Mouse (Mus musculus): ENCODE results near the gene Mrpl12. TPM values are rescaled to one million over a fixed set of nuclear protein-coding genes. Genes with fewer than 3 reads are reported as not detected.

The Mrpl12 gene
- total RNA-seq, 2 experiments from 2014 or later, result 116 to 122 TPM

GRCm38 (mm10) chr11:120467051-120467735, 17.2 kb upstream of the Mrpl12 start, which contains the start of gene Arl16:
Gene Arl16, minus strand, starts transcription at chr11:120467607.
- peak; percentile 85 to 93 for DNase-seq (ENCODE audit: low spot score in 2 of 2)

DNA sequence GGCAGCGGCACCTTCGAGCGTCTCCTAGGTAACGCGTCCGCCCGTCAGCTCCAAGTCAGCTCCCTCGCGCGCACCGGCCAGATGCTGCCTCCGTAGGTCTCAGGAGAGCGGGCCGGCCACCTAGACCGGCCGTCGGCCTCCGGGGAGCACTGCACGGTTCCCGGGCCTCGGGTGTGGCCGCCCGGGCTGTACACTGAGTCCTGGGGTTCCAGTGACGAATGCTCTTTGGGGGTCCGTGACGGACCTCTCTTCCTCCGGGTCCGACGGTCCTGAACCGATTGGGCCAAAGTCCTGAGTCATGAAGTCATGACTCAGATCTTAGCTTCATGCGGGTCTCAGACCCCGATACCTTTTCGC, 16.7 kb upstream of the Mrpl12 start:
- DNase-seq (ENCODE audit: low spot score in 2 of 2), result no peak

GRCm38 (mm10) chr11:120472052-120472451, 12.4 kb upstream of the Mrpl12 start:
- no peak for DNase-seq (ENCODE audit: low spot score in 2 of 2)

- no peak for DNase-seq (ENCODE audit: low spot score in 2 of 2)
These were observed 922 bp upstream of the Mrpl12 start for GRCm38 (mm10) chr11:120483448-120483934.

GRCm38 (mm10) chr11:120485251-120485650, 838 bp downstream of the Mrpl12 start:
- no peak for DNase-seq (ENCODE audit: low spot score in 2 of 2)

DNA sequence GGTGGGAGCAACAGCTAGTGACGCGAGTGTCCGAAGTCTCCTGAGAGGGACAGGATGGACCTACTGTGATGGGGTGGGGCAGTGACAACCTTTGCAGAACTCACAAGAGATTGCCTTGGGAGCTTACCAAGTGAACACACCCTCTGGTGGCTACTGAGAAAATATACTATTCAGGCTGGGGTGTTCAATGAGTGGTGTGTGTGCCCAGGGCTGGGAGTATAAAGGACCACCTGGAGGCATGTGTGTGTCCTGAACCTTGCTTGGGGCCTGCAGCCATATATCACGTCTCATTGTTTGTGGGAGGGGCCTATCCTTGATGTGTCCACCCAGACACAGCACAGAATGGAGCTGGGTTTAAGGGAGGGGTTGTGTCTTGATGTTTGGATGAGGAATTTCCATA, 4.1 kb downstream of the Mrpl12 start:
- DNase-seq (ENCODE audit: low spot score in 2 of 2), result no peak

GRCm38 (mm10) chr11:120489054-120489761, 4.8 kb downstream of the Mrpl12 start:
- peak in 1 of 2 experiments; percentile 62 for DNase-seq (ENCODE audit: low spot score in 2 of 2)

- no peak for DNase-seq (ENCODE audit: low spot score in 2 of 2)
These were observed 6.1 kb downstream of the Mrpl12 start for GRCm38 (mm10) chr11:120490291-120491046.

DNA sequence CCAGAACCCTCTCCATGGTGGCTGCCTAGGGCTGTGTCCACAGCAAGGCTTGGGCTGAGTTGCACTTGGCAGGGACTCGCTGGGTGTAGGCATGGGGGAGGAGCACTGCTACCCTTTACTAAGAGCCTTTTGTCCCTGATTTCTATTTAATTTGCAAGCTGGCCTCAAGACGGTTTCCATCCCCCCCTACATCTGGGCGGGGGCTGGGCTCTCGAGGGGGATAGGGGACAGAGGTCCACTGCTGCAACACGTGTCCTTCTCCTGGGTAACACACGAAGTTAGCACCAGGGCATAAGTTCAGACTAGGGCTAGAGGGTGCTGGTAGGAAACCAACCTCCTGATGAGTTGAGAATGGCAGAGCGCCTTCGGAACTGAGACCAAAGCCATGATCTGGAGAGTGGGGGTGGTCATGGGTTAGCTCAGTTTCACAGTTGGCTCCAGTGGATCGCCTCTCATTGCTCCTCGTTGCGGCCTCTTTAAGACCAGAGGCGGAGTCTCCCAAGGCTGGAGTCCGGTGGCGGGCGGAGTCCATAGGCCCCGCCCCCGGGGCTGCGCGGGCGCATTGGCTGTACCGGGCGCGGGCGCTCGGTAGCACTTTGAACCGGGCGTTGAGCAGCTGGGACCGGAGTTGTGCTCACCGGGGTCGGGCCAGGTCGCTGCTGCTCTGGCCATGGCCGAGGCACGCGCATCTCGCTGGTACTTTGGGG, 7.1 kb downstream of the Mrpl12 start, which contains the start of gene Slc25a10:
TSS of gene Slc25a10 (plus strand) at position 524 of the 707 bp plus-strand sequence.
- peak; percentile 76 to 90 for DNase-seq (ENCODE audit: low spot score in 2 of 2)

DNA sequence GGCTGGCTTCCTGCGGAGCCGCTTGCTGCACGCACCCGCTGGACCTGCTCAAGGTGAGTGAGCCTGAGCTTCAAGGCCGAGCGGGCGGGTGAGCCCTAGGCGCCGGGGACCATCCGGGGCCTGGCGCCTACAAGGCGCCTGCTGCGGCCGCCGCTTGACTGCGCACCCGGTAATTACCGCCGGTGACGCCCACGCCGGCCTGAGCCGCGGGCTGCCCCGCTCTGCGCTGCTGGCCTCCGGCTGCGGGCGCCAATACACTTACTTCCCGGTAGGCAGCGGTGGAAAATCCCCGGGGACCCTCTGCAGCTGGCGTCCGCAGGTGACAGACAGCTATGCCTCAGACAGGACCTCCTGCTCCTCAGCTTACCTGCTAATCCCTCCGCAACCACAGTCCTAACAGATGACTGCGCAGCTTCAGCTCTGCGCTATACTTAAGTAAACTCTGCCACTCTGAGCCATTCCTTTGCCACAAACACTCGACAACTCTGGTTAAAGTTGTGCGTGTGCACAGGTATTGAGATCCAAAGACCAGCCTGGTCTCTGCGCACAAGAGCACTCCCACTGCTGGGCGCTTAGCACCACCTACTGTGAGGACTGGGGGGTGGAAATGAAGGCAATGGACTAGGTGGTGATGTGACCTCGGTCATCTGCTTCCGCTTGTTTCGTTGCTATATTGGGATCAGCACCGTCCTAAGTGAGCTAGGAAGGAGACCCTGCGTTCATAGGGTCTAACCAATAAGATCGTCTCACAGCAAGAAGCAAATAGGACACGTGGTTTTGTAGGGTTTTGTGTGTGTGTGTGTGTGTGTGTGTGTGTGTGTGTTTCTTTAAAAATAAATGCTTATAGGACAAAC, 7.8 kb downstream of the Mrpl12 start:
- no peak for DNase-seq (ENCODE audit: low spot score in 2 of 2)

GRCm38 (mm10) chr11:120492878-120493203, 8.4 kb downstream of the Mrpl12 start:
- no peak for DNase-seq (ENCODE audit: low spot score in 2 of 2)

- DNase-seq (ENCODE audit: low spot score in 2 of 2), result no peak
These were observed 8.9 kb downstream of the Mrpl12 start for GRCm38 (mm10) chr11:120493351-120493750.

- DNase-seq (ENCODE audit: low spot score in 2 of 2), result no peak
These were observed 9.5 kb downstream of the Mrpl12 start for GRCm38 (mm10) chr11:120493911-120494310.

DNA sequence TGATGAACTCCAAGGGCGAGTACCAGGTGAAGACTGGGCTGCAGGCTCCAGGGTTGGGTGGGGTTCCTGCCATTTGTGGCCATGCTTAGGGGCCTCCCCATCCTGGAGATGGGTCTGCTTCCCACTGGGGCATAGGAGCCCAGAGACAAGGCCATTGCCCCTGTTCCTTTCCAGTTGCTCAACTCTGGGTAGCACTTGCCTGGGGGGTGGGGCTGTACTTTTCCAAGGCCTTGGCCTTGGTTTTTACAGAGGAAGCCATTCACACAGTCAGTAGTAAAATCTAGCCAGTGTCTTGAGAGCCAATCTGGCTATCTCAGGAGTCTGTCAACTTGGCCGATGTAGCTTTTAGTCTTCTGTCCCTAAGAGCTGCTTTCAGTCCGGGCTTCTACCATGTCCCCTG, 13.0 kb downstream of the Mrpl12 start:
- DNase-seq (ENCODE audit: low spot score in 2 of 2), result no peak

DNA sequence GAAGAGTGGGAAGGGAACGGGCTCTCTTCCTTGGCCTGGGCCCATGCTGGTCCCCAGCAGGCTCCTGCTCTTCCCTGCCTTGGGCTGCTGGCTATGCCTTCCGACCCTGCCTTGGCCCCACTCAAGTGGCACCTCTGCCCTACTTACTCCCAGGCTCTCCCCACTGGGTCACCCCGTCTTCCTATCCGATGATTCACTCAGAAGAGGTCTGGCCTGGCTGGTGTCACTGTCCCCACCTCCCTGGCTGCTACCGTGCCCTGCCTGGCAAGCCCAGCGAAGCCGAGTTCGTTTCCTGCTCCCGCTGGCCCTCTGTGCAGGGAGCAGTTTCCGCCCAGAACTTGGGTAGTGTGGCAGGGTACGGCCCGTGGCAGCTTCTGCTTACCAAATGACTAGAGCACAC, 13.8 kb downstream of the Mrpl12 start:
- no peak for DNase-seq (ENCODE audit: low spot score in 2 of 2)

DNA sequence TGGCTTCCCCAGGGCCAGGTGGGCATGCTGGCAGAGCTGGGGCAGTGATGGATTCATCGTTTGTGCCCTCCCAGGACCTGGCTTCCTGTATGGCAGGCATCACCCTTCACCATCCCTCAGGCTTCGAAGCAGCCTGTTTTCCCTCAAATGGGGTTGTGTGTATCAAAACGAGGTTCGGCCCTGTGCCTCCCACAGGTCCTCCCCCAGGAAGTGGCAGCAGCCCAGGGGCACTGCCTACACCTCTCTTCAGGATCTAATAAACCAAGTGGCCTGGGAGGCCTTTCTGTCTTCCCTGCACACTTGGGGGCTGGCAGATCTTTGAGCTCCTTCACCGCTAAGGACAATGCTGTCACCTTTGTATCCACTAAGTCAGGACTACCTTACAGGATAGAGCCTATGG, 14.5 kb downstream of the Mrpl12 start:
- no peak for DNase-seq (ENCODE audit: low spot score in 2 of 2)

DNA sequence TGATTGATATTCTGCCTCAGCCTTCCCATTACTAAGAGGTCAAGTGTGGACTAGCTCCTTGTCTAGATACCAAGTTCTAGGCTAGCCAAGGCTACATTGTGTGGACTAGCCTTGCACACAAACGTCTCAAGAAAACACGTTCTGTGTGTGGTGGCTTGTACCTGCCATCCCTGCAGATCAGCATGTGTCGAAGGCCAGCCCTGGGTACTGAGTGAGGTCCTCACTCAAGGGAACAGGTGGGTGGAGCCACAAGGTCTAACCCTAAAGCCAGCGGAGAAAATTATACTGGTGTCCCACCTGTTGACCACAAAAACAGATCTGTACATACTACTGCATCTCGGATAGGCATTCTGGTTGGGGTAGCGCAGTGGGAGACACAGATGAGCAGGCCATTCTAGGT, 15.5 kb downstream of the Mrpl12 start:
- no peak for DNase-seq (ENCODE audit: low spot score in 2 of 2)

DNA sequence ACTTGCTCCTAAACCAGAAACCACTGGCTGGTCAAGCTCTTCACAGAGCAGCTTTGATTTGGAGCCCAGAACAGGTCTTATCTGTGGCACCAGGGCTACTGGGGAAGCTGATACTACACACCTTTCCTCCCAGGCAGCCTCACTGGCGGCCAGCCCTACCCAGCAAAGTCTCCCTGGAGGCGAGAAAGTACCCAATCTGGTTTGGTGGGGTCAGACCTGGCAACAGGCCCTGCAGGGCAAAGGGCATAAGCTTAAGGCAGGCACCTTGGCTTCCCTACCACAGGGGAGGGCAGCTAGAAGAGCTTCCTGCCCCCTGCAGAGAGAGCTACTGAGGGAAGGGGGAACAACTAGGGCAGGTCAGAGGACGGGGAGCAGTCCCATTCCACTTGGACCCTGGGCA, 15.9 kb downstream of the Mrpl12 start:
- DNase-seq (ENCODE audit: low spot score in 2 of 2), result no peak

- DNase-seq (ENCODE audit: low spot score in 2 of 2), result no peak
These were observed 16.6 kb downstream of the Mrpl12 start for GRCm38 (mm10) chr11:120501018-120501417.

DNA sequence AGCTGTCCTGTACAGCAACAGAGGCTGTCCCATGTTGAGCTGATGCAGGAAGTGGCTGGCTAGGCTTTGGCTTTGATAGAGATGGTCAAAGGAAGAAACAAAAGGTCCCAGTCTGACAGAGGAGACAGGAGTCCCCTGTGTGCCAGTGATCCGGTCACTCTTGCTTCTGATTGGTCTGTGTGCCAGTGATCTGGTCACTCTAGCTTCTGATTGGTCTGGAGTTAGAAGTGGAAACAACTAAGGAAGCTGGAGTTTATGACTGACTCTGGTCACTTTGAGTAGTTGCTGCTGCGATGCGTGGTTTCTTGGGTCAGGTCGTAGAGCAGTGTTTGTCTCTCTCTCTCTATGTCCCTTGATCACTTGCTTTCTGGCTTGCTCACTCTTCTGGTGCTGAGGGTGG, 17.3 kb downstream of the Mrpl12 start:
- no peak for DNase-seq (ENCODE audit: low spot score in 2 of 2)
